Mouse (Mus musculus) forebrain, postnatal 0 days (tissue): Measurements from ENCODE around the gene Tirap. TPM values are rescaled to one million over a fixed set of nuclear protein-coding genes. Genes with fewer than 3 reads are reported as not detected.

Source experiments
- ATAC-seq: fragments of 200-750 bp; cut with Nextera tagmentation; 2 replicates; pipeline ENCODE4 v1.8.0; 2017; ENCODE audit warnings: mild to moderate bottlenecking, moderate library complexity
- DNase-seq: peaks from one replicate; pipeline ENCODE4 v3.0.0-alpha.2; 2015
- H3K27ac ChIP-seq: fragments of 300-500 bp; sonication (generic); 2 replicates; pipeline ENCODE4 v1.5.1; 2014; ENCODE audit warnings: low read depth, mild to moderate bottlenecking, antibody characterized with exemption, low read length, moderate library complexity, mixed read lengths
- H3K27me3 ChIP-seq: fragments of 300-500 bp; sonication (generic); 2 replicates; pipeline ENCODE4 v1.6.1; 2014; ENCODE audit warnings: mild to moderate bottlenecking, low read length, mixed read lengths; ENCODE audit not compliant: insufficient read depth
- H3K36me3 ChIP-seq: fragments of 300-500 bp; sonication (generic); 2 replicates; pipeline ENCODE4 v1.6.1; 2014; ENCODE audit warnings: mild to moderate bottlenecking, moderate library complexity; ENCODE audit not compliant: insufficient read depth
- H3K4me1 ChIP-seq: fragments of 300-500 bp; sonication (generic); 2 replicates; pipeline ENCODE4 v1.6.1; 2014; ENCODE audit warnings: antibody characterized with exemption; ENCODE audit not compliant: insufficient read depth
- H3K4me2 ChIP-seq: fragments of 300-500 bp; sonication (generic); 2 replicates; pipeline ENCODE4 v1.6.1; 2014; ENCODE audit warnings: low read depth, mild to moderate bottlenecking, moderate library complexity
- H3K4me3 ChIP-seq: fragments of 300-500 bp; sonication (generic); 2 replicates; pipeline ENCODE4 v1.5.1; 2014; ENCODE audit warnings: low read depth, low read length, mixed read lengths
- H3K9ac ChIP-seq: fragments of 300-500 bp; sonication (generic); 2 replicates; pipeline ENCODE4 v1.6.1; 2014; ENCODE audit warnings: mild to moderate bottlenecking
- H3K9me3 ChIP-seq: fragments of 300-500 bp; sonication (generic); 2 replicates; pipeline ENCODE4 v1.6.1; 2016; ENCODE audit warnings: low read length
- CTCF ChIP-seq: sonication (generic); IDR thresholded peaks from 2 replicates; pipeline ENCODE4 v1.5.1; 2016; ENCODE audit warnings: antibody characterized with exemption, control low read depth, low read depth
- WGBS: fragments of 180-500 bp; shearing (Covaris S2); extraction: QIAGEN DNeasy Blood & Tissue Kit; methylation state at CpG from one replicate; pipeline ENCODE4 v1.1.7; 2014; 5-methylcytosine and 5-hydroxymethylcytosine counted together
- polyA plus RNA-seq: library from polyadenylated mRNA; unstranded; fragments of >200 nt; fragmentation: Nextera tagmentation; extraction: Ambion mirVana; gene quantifications from 2 replicates; pipeline ENCODE4 v1.2.1, GENCODE M21; 2015
- total RNA-seq: library from RNA; depleted of rRNA; stranded (reverse); fragments of >200 nt; gene quantifications from 2 replicates; pipeline ENCODE4 v1.2.3, GENCODE M21; 2014; rRNA removed

Gene Tirap
- total and polyA plus RNA-seq, 2 experiments from 2014 or later: 2.0 to 2.1 TPM

DNA sequence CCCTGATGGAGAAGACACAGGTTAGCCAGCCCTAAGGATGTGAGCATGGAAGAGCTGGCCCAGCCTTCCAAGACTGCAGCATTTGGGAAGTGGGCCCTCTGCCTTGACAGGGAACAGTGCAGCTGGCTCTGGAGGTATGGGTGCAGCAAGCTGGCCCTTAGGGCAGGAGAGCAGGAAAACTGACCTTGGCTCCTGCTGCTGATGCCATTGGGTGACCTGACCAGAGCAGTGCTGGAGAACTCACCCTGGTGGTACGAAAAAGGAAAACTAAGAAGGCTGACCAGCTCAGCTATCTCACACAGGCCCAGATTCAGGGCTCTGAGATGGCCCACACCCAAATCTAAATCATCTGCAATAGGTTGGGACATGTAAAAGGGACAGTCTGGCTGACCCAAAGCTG lies 54.3 kb downstream of the Tirap start:
- no peak overlapping the region for H3K4me3 ChIP-seq
- H3K27me3 ChIP-seq: no peaks in the 10 kb centered on the region
- H3K27ac ChIP-seq: no peak overlapping the region
- H3K4me2 ChIP-seq: no peak overlapping the region
- H3K9ac ChIP-seq: no peak overlapping the region
- TF ChIP-seq CTCF: no peak
- 86% methylated on average over 1 of the region's 1 CpGs for WGBS
- no peaks in the 10 kb centered on the region for H3K4me1 ChIP-seq
- no peaks in the 10 kb centered on the region for H3K36me3 ChIP-seq
- H3K9me3 ChIP-seq: no peaks in the 10 kb centered on the region
- DNase-seq: no peak
- no peak for ATAC-seq

GRCm38 (mm10) chr9:35145118-35145517 lies 55.0 kb downstream of the Tirap start:
- 92% methylated on average over 9 of the region's 9 CpGs for WGBS

DNA sequence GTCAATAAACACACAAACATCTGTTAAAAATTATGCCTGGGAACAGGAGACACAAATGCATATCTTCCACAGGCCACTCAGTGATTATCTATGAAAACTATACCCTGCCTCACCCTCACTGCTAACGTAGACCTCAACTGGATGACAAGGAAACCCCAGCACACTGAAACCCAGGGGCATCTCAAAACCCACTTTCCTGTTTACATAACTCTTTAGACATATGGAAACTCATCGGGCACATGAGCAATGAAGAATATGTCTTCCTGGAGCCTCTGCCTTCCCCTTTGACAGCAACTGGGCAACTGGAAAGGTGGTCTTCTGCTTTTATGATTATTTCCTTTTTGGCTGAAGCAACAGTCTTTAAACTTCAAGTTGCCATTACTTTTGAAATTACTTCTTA lies 57.9 kb downstream of the Tirap start:
- no peak overlapping the region for H3K4me3 ChIP-seq
- no peak overlapping the region for H3K27ac ChIP-seq
- H3K27me3 ChIP-seq: no peaks in the 10 kb centered on the region
- no peak for ATAC-seq
- H3K4me2 ChIP-seq: no peak overlapping the region
- H3K9me3 ChIP-seq: no peaks in the 10 kb centered on the region
- H3K4me1 ChIP-seq: no peaks in the 10 kb centered on the region
- H3K9ac ChIP-seq: no peak overlapping the region
- H3K36me3 ChIP-seq: no peaks in the 10 kb centered on the region
- 91% methylated on average over 2 of the region's 2 CpGs for WGBS
- TF ChIP-seq CTCF: no peak
- DNase-seq: no peak

More at GRCm38 (mm10) chr9:35145118-35145517, 55.0 kb downstream of the Tirap start:
- Histone ChIP-seq H3K36me3 (no peaks in the 10 kb centered on the region), H3K4me1 (no peaks in the 10 kb centered on the region), H3K9ac (no peak overlapping the region), H3K27me3 (no peaks in the 10 kb centered on the region), H3K27ac (no peak overlapping the region), H3K9me3 (no peaks in the 10 kb centered on the region), H3K4me3 (no peak overlapping the region), H3K4me2 (no peak overlapping the region)
- TF ChIP-seq CTCF: no peak
- no peak for ATAC-seq
- DNase-seq: no peak

DNA sequence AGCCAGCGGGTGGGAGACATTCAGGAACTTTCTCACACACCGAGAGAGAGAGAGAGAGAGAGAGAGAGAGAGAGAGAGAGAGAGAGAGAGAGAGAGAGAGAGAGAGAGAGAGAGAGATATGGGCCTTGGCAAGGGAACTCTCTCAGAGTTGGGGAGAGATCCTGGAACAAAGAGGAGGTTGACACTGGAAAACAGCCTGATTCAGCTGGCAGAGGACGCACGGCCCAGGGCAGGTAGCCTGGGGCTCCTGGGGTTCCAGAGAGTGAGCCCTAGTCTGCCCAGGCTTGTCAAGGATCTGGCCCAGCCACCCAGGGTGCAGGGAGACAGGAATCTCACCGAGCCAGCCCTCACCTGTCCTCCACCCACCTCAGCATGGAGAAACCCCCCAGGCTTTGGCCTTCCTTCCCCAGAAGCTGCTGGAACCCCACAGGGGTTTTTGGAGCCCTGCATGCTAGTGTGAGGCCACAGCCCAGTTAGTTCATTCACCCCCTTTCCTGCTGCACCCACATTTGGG lies 60.8 kb downstream of the Tirap start:
- H3K9me3 ChIP-seq: no peaks in the 10 kb centered on the region
- no peak for TF ChIP-seq CTCF
- ATAC-seq (no peak), DNase-seq (no peak)
- 71% methylated on average over 5 of the region's 5 CpGs for WGBS
- no peaks in the 10 kb centered on the region for H3K36me3 ChIP-seq
- no peaks in the 10 kb centered on the region for H3K27me3 ChIP-seq
- H3K4me2 ChIP-seq: no peak overlapping the region
- no peak overlapping the region for H3K9ac ChIP-seq
- H3K4me1 ChIP-seq: no peaks in the 10 kb centered on the region
- no peak overlapping the region for H3K4me3 ChIP-seq
- no peak overlapping the region for H3K27ac ChIP-seq

DNA sequence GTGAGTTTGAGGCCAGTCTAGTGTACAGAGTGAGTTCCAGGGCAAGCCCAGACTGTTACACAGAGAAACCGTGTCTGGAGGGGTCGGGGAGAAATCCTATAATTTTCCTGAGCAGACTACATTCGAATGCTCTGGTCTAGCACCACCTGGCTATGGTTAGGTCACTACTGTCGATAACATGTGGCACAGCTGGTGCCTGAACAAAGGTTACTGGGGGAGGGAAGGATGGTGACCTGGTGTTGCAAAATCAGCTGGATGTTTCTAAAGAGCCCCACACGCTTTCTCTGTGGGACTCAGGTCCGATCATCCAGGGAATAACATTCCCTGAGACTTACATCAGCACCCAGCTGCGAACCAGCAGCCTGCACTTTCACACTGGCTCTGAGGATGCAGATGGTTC lies 62.1 kb downstream of the Tirap start:
- Histone ChIP-seq H3K9me3 (no peaks in the 10 kb centered on the region), H3K4me2 (no peak overlapping the region), H3K4me3 (no peak overlapping the region), H3K9ac (no peak overlapping the region), H3K27me3 (no peaks in the 10 kb centered on the region), H3K36me3 (no peaks in the 10 kb centered on the region), H3K4me1 (no peaks in the 10 kb centered on the region), H3K27ac (no peak overlapping the region)
- ATAC-seq (no peak), DNase-seq (no peak)
- WGBS: 85% methylated on average over 7 of the region's 7 CpGs
- no peak for TF ChIP-seq CTCF

DNA sequence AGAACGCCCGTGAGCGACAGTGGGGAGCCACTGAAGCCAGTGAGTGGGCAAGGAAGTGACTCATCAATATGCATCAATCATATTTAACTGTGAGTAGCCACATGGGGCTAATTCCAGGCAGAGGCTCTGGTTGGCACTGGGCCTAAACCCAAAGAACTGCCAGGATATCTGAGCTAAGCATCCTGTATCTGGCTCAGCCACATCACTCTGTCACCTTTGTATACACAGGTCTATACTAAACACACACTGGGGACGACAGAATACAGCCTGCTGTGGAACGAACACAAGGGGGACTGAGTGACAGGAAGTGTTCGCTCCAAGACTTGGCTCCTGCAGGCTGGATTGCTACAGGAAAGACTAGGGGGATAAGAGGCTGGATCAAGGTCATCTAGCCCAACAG lies 64.5 kb downstream of the Tirap start:
- Histone ChIP-seq H3K9ac (no peak overlapping the region), H3K4me2 (no peak overlapping the region), H3K4me3 (no peak overlapping the region), H3K4me1 (no peaks in the 10 kb centered on the region), H3K27ac (no peak overlapping the region), H3K36me3 (no peaks in the 10 kb centered on the region), H3K9me3 (no peaks in the 10 kb centered on the region), H3K27me3 (no peaks in the 10 kb centered on the region)
- ATAC-seq (no peak), DNase-seq (no peak)
- WGBS: 65% methylated on average over 6 of the region's 6 CpGs
- no peak for TF ChIP-seq CTCF

Other genes starting within 250 kb of the Tirap start
- 22.6 and 23.5 TPM in 2 replicates for gene St3gal4, start 81.0 kb downstream of the Tirap start, total RNA-seq
- gene St3gal4, start 81.0 kb downstream of the Tirap start, polyA plus RNA-seq: 16.1 and 18.2 TPM in 2 replicates
- 48.5 and 61.6 TPM in 2 replicates for gene Dcps, start 24.2 kb downstream of the Tirap start, total RNA-seq
- gene Dcps, start 24.2 kb downstream of the Tirap start, polyA plus RNA-seq: 63.5 and 63.6 TPM in 2 replicates
- 31.0 and 37.6 TPM in 2 replicates for gene Srpr, start 116 bp downstream of the Tirap start, total RNA-seq
- 40.1 and 45.7 TPM in 2 replicates for gene Srpr, start 116 bp downstream of the Tirap start, polyA plus RNA-seq
- gene Foxred1, start 10.8 kb upstream of the Tirap start, total RNA-seq: 38.1 and 42.3 TPM in 2 replicates
- gene Foxred1, start 10.8 kb upstream of the Tirap start, polyA plus RNA-seq: 32.0 and 40.8 TPM in 2 replicates
- 34.6 and 41.5 TPM in 2 replicates for gene Fam118b, start 67.5 kb upstream of the Tirap start, total RNA-seq
- 49.7 and 59.7 TPM in 2 replicates for gene Fam118b, start 67.5 kb upstream of the Tirap start, polyA plus RNA-seq
- 9.2 and 10.9 TPM in 2 replicates for gene Rpusd4, start 67.6 kb upstream of the Tirap start, total RNA-seq
- 10.2 and 11.4 TPM in 2 replicates for gene Rpusd4, start 67.6 kb upstream of the Tirap start, polyA plus RNA-seq
- gene Cdon, start 220.8 kb upstream of the Tirap start, total RNA-seq: 9.6 and 13.7 TPM in 2 replicates
- 0.94 and 1.3 TPM in 2 replicates for gene Cdon, start 220.8 kb upstream of the Tirap start, polyA plus RNA-seq